ENCODE assay signal across 12 mouse cellular contexts in genomic region chr8:111403391-111403790, GRCm38 (mm10). TPM values are rescaled to one million over a fixed set of nuclear protein-coding genes. Genes with fewer than 3 reads are reported as not detected.
A peak's percentile ranks its signal among the peaks of the same experiment; 100 is the strongest.
DNase-seq lines count a peak whose midpoint lies in the region; TF ChIP-seq lines count a peak whose summit lies in the region.
"Had no signal": no experiment of that assay in that cellular context is flagged by ENCODE, and none has a peak within 500 bp of the region (broad histone marks: within the 10 kb centered on the region; RNA-seq: fewer than 3 reads in every experiment).

No protein-coding gene starts in this region.

- DNase-seq in cerebellum, adult 2 months: no peak
- DNase-seq in cerebellum, postnatal 36 days: no peak
- no peak for DNase-seq in lung, adult 2 months
- DNase-seq in lung, adult 18-20 months: no peak
- peak; percentile 10 for DNase-seq in c-Kit-positive CD71-negative TER-119-negative erythroid progenitor cells, embryonic 14.5 days (ENCODE audit: low read depth)
- peak; percentile 23 for DNase-seq in splenic B cell, adult 2 months (ENCODE audit: low read depth, low spot score)
- no peak for DNase-seq in ovary, postnatal 10 days (ENCODE audit: low spot score)
- DNase-seq in adipocyte (ENCODE audit: low spot score): no peak

- no peak overlapping the region for H3K4me3 ChIP-seq in cerebellum, adult 2 months (replicated peaks; ENCODE audit: insufficient read depth, low read depth, low read length)
- no peak overlapping the region for H3K4me3 ChIP-seq in lung, adult 2 months (replicated peaks; ENCODE audit: extremely low read depth, low read depth, low read length)
- H3K4me3 ChIP-seq: embryonic facial prominence, embryonic 13.5 days; limb, embryonic 15.5 days had no signal

- WGBS in cerebellum, adult 2 months: 61% methylated on average over 4 of the region's 4 CpGs
- WGBS in lung, adult 2 months: 24% methylated on average over 4 of the region's 4 CpGs

- H3K4me1 ChIP-seq in cerebellum, adult 2 months (ENCODE audit: control insufficient read depth, insufficient read depth, low read length): no peaks in the 10 kb centered on the region
- no peaks in the 10 kb centered on the region for H3K4me1 ChIP-seq in lung, adult 2 months (ENCODE audit: control insufficient read depth, insufficient read depth, low read length)
- H3K4me1 ChIP-seq: embryonic facial prominence, embryonic 13.5 days; limb, embryonic 15.5 days had no signal

- no peaks in the 10 kb centered on the region for H3K36me3 ChIP-seq in splenic B cell, adult 2 months (ENCODE audit: control insufficient read depth, insufficient read depth, low read length, poor library complexity, severe bottlenecking)
- H3K36me3 ChIP-seq: embryonic facial prominence, embryonic 13.5 days; G1E; limb, embryonic 15.5 days had no signal

- H3K27ac ChIP-seq in cerebellum, adult 2 months (ENCODE audit: insufficient read depth, low read length): no peak overlapping the region
- H3K27ac ChIP-seq: embryonic facial prominence, embryonic 13.5 days; hindbrain, embryonic 14.5 days; limb, embryonic 15.5 days had no signal

- no peak for TF ChIP-seq POLR2A in cerebellum, adult 2 months (IDR thresholded peaks at IDR 0.05; ENCODE audit: borderline replicate concordance, insufficient read depth, low read length)
- no peak for TF ChIP-seq POLR2A in lung, adult 2 months (IDR thresholded peaks at IDR 0.05; ENCODE audit: borderline replicate concordance, extremely low read depth, low read depth, low read length)

- no peaks in the 10 kb centered on the region for H3K27me3 ChIP-seq in cerebellum, adult 2 months (ENCODE audit: control insufficient read depth, insufficient read depth, low read length)
- H3K27me3 ChIP-seq in splenic B cell, adult 2 months (ENCODE audit: control insufficient read depth, insufficient read depth, low read length, poor library complexity, severe bottlenecking): no peaks in the 10 kb centered on the region
- H3K27me3 ChIP-seq: limb, embryonic 15.5 days had no signal

- TF ChIP-seq CTCF in cerebellum, adult 2 months (IDR thresholded peaks at IDR 0.05; ENCODE audit: borderline replicate concordance, insufficient read depth, low read depth, low read length): peak; percentile 10; the same call in 1 of the 2 replicates
- TF ChIP-seq CTCF in lung, adult 2 months (IDR thresholded peaks at IDR 0.05; ENCODE audit: insufficient read depth, low read length): peak; percentile 54

RNA-seq across cellular contexts. Expression of gene Fa2h, which starts 9.8 kb away (rescaled TPM):
- 93.9 and 107 TPM in 2 replicates for polyA plus RNA-seq in cerebellum, adult 2 months (2012; rRNA removed)
- 0.80 and 1.3 TPM in 2 replicates for polyA plus RNA-seq in lung, adult 2 months (2012; rRNA removed)
- polyA plus RNA-seq: G1E had no signal

Comparison
In these comparisons a context has a peak if more than half of its experiments do, and no peak if none do; other contexts are left out.
1. DNase-seq: peak in c-Kit-positive CD71-negative TER-119-negative erythroid progenitor cells, embryonic 14.5 days (single experiment) and splenic B cell, adult 2 months (single experiment); none in cerebellum, adult 2 months (0 of 2), cerebellum, postnatal 36 days (0 of 2), lung, adult 2 months (single experiment), lung, adult 18-20 months (0 of 2), ovary, postnatal 10 days (single experiment) and adipocyte (single experiment).
2. RNA of gene Fa2h, which starts 9.8 kb away (polyA plus RNA-seq): 93.9 to 107 TPM in cerebellum, adult 2 months; 0.80 to 1.3 TPM in lung, adult 2 months; every median in the first group is over 10 times any median in the second.